Mouse (Mus musculus): ENCODE measurements at regions not wholly inside any gene's neighbourhood (a gene's known extent, or its start where the extent isn't known, plus 50 kb on each side); places are given as distances from the start of the nearest gene placed in this dataset.

GRCm38 (mm10) chr8:127742236-127742635, 616.2 kb upstream of the Nrp1 start:
- WGBS: 94% methylated on average over 6 of the region's 6 CpGs
- H3K9ac ChIP-seq (ENCODE audit: low read depth, low read length): no peak overlapping the region
- no peak for ATAC-seq (ENCODE audit: low FRiP score, low TSS enrichment)
- H3K4me3 ChIP-seq (ENCODE audit: low read length): no peak overlapping the region
- H3K27ac ChIP-seq (ENCODE audit: low read depth, low read length): no peak overlapping the region
- no peak overlapping the region for H3K4me2 ChIP-seq (replicated peaks; ENCODE audit: low read depth, low read length)
- no peaks in the 10 kb centered on the region for H3K36me3 ChIP-seq (ENCODE audit: control insufficient read depth, insufficient read depth, low read length)
- H3K9me3 ChIP-seq (ENCODE audit: control insufficient read depth, low read length): no peaks in the 10 kb centered on the region
- no peaks in the 10 kb centered on the region for H3K4me1 ChIP-seq (ENCODE audit: control insufficient read depth, insufficient read depth, low read length)
- no peaks in the 10 kb centered on the region for H3K27me3 ChIP-seq (ENCODE audit: control insufficient read depth, insufficient read depth, low read length)

- WGBS: 70% methylated on average over 4 of the region's 4 CpGs
- no peak for ATAC-seq (ENCODE audit: low FRiP score, low TSS enrichment)
- no peaks in the 10 kb centered on the region for H3K4me1 ChIP-seq (ENCODE audit: control insufficient read depth, insufficient read depth, low read length)
These were observed 613.2 kb upstream of the Nrp1 start for GRCm38 (mm10) chr8:127745221-127745620.

GRCm38 (mm10) chr8:127746456-127746855, 611.9 kb upstream of the Nrp1 start:
- Histone ChIP-seq H3K4me2 (replicated peaks; ENCODE audit: low read depth, low read length) (no peak overlapping the region), H3K27me3 (ENCODE audit: control insufficient read depth, insufficient read depth, low read length) (no peaks in the 10 kb centered on the region), H3K27ac (ENCODE audit: low read depth, low read length) (no peak overlapping the region), H3K9ac (ENCODE audit: low read depth, low read length) (no peak overlapping the region), H3K9me3 (ENCODE audit: control insufficient read depth, low read length) (no peaks in the 10 kb centered on the region), H3K4me3 (ENCODE audit: low read length) (no peak overlapping the region), H3K4me1 (ENCODE audit: control insufficient read depth, insufficient read depth, low read length) (no peaks in the 10 kb centered on the region), H3K36me3 (ENCODE audit: control insufficient read depth, insufficient read depth, low read length) (no peaks in the 10 kb centered on the region)
- WGBS: 63% methylated on average over 8 of the region's 8 CpGs
- ATAC-seq (ENCODE audit: low FRiP score, low TSS enrichment): no peak

More at GRCm38 (mm10) chr8:127745221-127745620, 613.2 kb upstream of the Nrp1 start:
- no peak overlapping the region for H3K4me3 ChIP-seq (ENCODE audit: low read length)
- H3K4me2 ChIP-seq (replicated peaks; ENCODE audit: low read depth, low read length): no peak overlapping the region
- H3K27me3 ChIP-seq (ENCODE audit: control insufficient read depth, insufficient read depth, low read length): no peaks in the 10 kb centered on the region
- H3K27ac ChIP-seq (ENCODE audit: low read depth, low read length): no peak overlapping the region
- H3K9me3 ChIP-seq (ENCODE audit: control insufficient read depth, low read length): no peaks in the 10 kb centered on the region
- no peak overlapping the region for H3K9ac ChIP-seq (ENCODE audit: low read depth, low read length)
- H3K36me3 ChIP-seq (ENCODE audit: control insufficient read depth, insufficient read depth, low read length): no peaks in the 10 kb centered on the region

DNA sequence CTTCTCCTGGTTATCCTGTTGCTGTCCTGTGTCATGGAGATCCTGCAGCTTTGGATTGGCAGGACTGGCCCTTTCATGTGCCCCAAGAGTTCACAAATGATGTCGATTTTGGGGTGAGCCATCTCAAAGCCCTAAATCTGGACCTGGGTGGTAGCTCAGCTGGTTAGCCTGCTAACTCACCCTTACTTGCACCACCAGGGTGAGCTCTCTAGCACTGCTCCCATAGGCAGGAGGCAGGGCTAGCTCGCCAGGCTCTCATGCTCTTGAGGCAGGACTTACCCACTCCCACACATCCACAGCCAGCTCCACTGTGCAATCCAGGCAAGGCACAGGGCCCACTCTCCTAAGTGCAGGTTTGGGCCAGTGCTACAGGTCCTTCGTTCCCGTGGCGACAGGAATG, 605.5 kb upstream of the Nrp1 start:
- no peak overlapping the region for H3K4me2 ChIP-seq (replicated peaks; ENCODE audit: low read depth, low read length)
- no peak overlapping the region for H3K4me3 ChIP-seq (ENCODE audit: low read length)
- ATAC-seq (ENCODE audit: low FRiP score, low TSS enrichment): no peak; the same call in 1 of the 2 replicates
- WGBS: 82% methylated on average over 5 of the region's 5 CpGs
- H3K27me3 ChIP-seq (ENCODE audit: control insufficient read depth, insufficient read depth, low read length): no peaks in the 10 kb centered on the region
- H3K9ac ChIP-seq (ENCODE audit: low read depth, low read length): no peak overlapping the region
- H3K27ac ChIP-seq (ENCODE audit: low read depth, low read length): no peak overlapping the region
- H3K9me3 ChIP-seq (ENCODE audit: control insufficient read depth, low read length): no peaks in the 10 kb centered on the region
- H3K36me3 ChIP-seq (ENCODE audit: control insufficient read depth, insufficient read depth, low read length): no peaks in the 10 kb centered on the region
- H3K4me1 ChIP-seq (ENCODE audit: control insufficient read depth, insufficient read depth, low read length): no peaks in the 10 kb centered on the region

DNA sequence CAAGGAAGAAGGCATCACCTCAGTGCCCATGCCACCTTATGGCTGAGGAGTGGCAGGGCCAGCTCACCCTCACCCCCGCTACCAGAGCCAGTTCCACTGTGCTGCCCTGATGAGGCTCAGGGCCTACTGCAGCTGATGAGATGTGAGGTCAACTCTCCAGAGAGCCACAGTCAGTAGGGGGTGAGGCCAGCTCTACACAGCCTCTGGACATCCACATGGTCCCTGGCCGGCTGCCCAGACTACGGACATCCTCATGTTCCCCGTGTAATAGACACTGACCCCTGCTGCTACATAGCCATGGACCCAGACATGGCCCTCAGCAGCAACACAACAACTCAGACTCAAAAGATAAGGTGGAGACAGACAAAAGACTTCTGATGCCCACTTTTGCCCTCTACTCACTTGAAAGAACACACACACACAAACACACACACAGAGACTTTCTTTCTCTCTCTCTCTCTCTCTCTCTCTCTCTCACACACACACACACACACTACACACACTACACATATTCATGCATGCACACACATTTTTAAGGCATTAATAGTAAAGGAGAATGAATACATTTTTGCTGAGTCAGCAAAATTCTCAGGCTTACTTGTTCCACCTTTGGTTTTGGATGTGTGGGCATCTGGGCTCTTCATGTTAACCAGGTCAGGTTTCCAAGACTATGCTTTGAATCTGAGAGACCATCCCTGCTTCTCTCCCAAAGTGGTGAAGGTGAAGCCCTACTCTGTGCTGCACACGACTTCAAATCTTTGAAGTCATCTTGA, 604.4 kb upstream of the Nrp1 start:
- Histone ChIP-seq H3K4me2 (replicated peaks; ENCODE audit: low read depth, low read length) (no peak overlapping the region), H3K27me3 (ENCODE audit: control insufficient read depth, insufficient read depth, low read length) (no peaks in the 10 kb centered on the region), H3K9ac (ENCODE audit: low read depth, low read length) (no peak overlapping the region), H3K36me3 (ENCODE audit: control insufficient read depth, insufficient read depth, low read length) (no peaks in the 10 kb centered on the region), H3K4me3 (ENCODE audit: low read length) (no peak overlapping the region), H3K27ac (ENCODE audit: low read depth, low read length) (no peak overlapping the region), H3K9me3 (ENCODE audit: control insufficient read depth, low read length) (no peaks in the 10 kb centered on the region), H3K4me1 (ENCODE audit: control insufficient read depth, insufficient read depth, low read length) (no peaks in the 10 kb centered on the region)
- WGBS: 86% methylated on average over 5 of the region's 5 CpGs
- no peak for ATAC-seq (ENCODE audit: low FRiP score, low TSS enrichment)

DNA sequence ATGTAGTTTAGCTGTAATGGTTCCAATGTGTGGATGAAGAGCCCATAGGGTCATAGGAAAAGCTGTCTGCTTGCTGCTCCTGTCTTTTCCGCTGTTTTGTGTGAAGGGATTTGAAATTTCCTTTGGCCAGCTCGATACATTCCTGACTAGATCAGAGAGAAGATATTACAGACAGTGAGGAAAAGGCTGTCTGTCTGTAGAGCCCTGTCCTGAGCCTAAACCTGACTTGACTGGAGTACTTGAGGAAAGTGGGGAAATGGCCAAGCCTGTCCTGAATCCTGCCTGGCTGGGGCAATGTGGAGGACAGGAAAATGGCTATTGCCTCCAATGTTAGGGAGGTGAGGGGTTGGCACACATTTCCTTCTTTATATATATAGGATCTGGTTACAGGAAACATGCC, 601.0 kb upstream of the Nrp1 start:
- Histone ChIP-seq H3K9me3 (ENCODE audit: control insufficient read depth, low read length) (no peaks in the 10 kb centered on the region), H3K27ac (ENCODE audit: low read depth, low read length) (peak overlapping the region; percentile 42; the same call in 1 of the 2 replicates), H3K27me3 (ENCODE audit: control insufficient read depth, insufficient read depth, low read length) (no peaks in the 10 kb centered on the region), H3K4me1 (ENCODE audit: control insufficient read depth, insufficient read depth, low read length) (no peaks in the 10 kb centered on the region), H3K4me3 (ENCODE audit: low read length) (no peak overlapping the region), H3K36me3 (ENCODE audit: control insufficient read depth, insufficient read depth, low read length) (no peaks in the 10 kb centered on the region), H3K4me2 (replicated peaks; ENCODE audit: low read depth, low read length) (no peak overlapping the region), H3K9ac (ENCODE audit: low read depth, low read length) (no peak overlapping the region)
- no peak for ATAC-seq (ENCODE audit: low FRiP score, low TSS enrichment)
- 62% methylated on average over 2 of the region's 2 CpGs for WGBS

- WGBS: 80% methylated on average over 5 of the region's 5 CpGs
- no peaks in the 10 kb centered on the region for H3K36me3 ChIP-seq (ENCODE audit: control insufficient read depth, insufficient read depth, low read length)
- no peak overlapping the region for H3K4me2 ChIP-seq (replicated peaks; ENCODE audit: low read depth, low read length)
- no peak overlapping the region for H3K9ac ChIP-seq (ENCODE audit: low read depth, low read length)
- H3K27ac ChIP-seq (ENCODE audit: low read depth, low read length): no peak overlapping the region
- no peaks in the 10 kb centered on the region for H3K4me1 ChIP-seq (ENCODE audit: control insufficient read depth, insufficient read depth, low read length)
- H3K27me3 ChIP-seq (ENCODE audit: control insufficient read depth, insufficient read depth, low read length): no peaks in the 10 kb centered on the region
- no peak for ATAC-seq (ENCODE audit: low FRiP score, low TSS enrichment)
- H3K4me3 ChIP-seq (ENCODE audit: low read length): no peak overlapping the region
- H3K9me3 ChIP-seq (ENCODE audit: control insufficient read depth, low read length): no peaks in the 10 kb centered on the region
These were observed 598.5 kb upstream of the Nrp1 start for GRCm38 (mm10) chr8:127759906-127760305.

GRCm38 (mm10) chr8:127765199-127765598, 593.2 kb upstream of the Nrp1 start:
- no peak overlapping the region for H3K4me2 ChIP-seq (replicated peaks; ENCODE audit: low read depth, low read length)
- 83% methylated on average over 5 of the region's 5 CpGs for WGBS
- H3K36me3 ChIP-seq (ENCODE audit: control insufficient read depth, insufficient read depth, low read length): no peaks in the 10 kb centered on the region
- no peaks in the 10 kb centered on the region for H3K9me3 ChIP-seq (ENCODE audit: control insufficient read depth, low read length)
- no peaks in the 10 kb centered on the region for H3K4me1 ChIP-seq (ENCODE audit: control insufficient read depth, insufficient read depth, low read length)
- no peaks in the 10 kb centered on the region for H3K27me3 ChIP-seq (ENCODE audit: control insufficient read depth, insufficient read depth, low read length)
- H3K9ac ChIP-seq (ENCODE audit: low read depth, low read length): no peak overlapping the region
- no peak overlapping the region for H3K27ac ChIP-seq (ENCODE audit: low read depth, low read length)
- H3K4me3 ChIP-seq (ENCODE audit: low read length): no peak overlapping the region
- ATAC-seq (ENCODE audit: low FRiP score, low TSS enrichment): no peak

DNA sequence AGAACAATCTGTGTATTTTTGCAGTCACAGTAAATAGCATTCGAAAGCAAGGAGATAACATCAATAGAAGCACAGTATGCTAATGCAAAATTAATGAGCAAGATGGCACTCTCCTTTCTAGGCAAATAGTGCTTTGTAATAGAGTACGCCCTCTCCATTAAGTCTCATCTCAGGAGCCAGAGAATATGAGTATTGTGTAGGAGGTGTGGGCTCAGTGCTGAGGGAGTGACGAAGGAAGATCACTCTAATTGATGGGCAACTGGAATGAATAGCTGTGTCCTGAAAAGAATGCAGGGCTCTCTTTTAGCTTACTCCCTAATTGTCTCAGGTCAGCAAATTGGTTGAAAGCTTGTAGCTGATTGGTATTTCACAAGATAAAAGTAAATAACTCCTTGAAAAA, 590.1 kb upstream of the Nrp1 start:
- Histone ChIP-seq H3K9me3 (ENCODE audit: control insufficient read depth, low read length) (no peaks in the 10 kb centered on the region), H3K4me2 (replicated peaks; ENCODE audit: low read depth, low read length) (no peak overlapping the region), H3K36me3 (ENCODE audit: control insufficient read depth, insufficient read depth, low read length) (no peaks in the 10 kb centered on the region), H3K27ac (ENCODE audit: low read depth, low read length) (no peak overlapping the region), H3K4me1 (ENCODE audit: control insufficient read depth, insufficient read depth, low read length) (no peaks in the 10 kb centered on the region), H3K9ac (ENCODE audit: low read depth, low read length) (no peak overlapping the region), H3K27me3 (ENCODE audit: control insufficient read depth, insufficient read depth, low read length) (no peaks in the 10 kb centered on the region), H3K4me3 (ENCODE audit: low read length) (no peak overlapping the region)
- WGBS: 50% methylated on average over 3 of the region's 3 CpGs
- ATAC-seq (ENCODE audit: low FRiP score, low TSS enrichment): no peak
